Mouse (Mus musculus): ENCODE measurements at regions not wholly inside any gene's neighbourhood (a gene's known extent, or its start where the extent isn't known, plus 50 kb on each side); places are given as distances from the start of the nearest gene placed in this dataset.

GRCm38 (mm10) chr14:120601510-120601909 lies 123.3 kb downstream of the Rap2a start:
- H3K4me1 ChIP-seq (ENCODE audit: control insufficient read depth, insufficient read depth, low read length), result no peaks in the 10 kb centered on the region
- no peak overlapping the region for H3K27ac ChIP-seq (ENCODE audit: insufficient read depth, low read length)
- TF ChIP-seq CTCF (IDR thresholded peaks at IDR 0.05; ENCODE audit: extremely low read depth, insufficient read depth, low read length) (no peak), POLR2A (IDR thresholded peaks at IDR 0.05; ENCODE audit: extremely low read depth, insufficient read depth, low read length) (no peak)
- H3K4me3 ChIP-seq (ENCODE audit: insufficient read depth, low read length), result no peak overlapping the region

- TF ChIP-seq CTCF (IDR thresholded peaks at IDR 0.05; ENCODE audit: extremely low read depth, insufficient read depth, low read length) (no peak), POLR2A (IDR thresholded peaks at IDR 0.05; ENCODE audit: extremely low read depth, insufficient read depth, low read length) (no peak)
- Histone ChIP-seq H3K27ac (ENCODE audit: insufficient read depth, low read length) (no peak overlapping the region), H3K4me1 (ENCODE audit: control insufficient read depth, insufficient read depth, low read length) (no peaks in the 10 kb centered on the region), H3K4me3 (ENCODE audit: insufficient read depth, low read length) (no peak overlapping the region)
Observed at GRCm38 (mm10) chr14:120603849-120604492, 125.7 kb downstream of the Rap2a start.

- no peak overlapping the region for H3K4me3 ChIP-seq (ENCODE audit: insufficient read depth, low read length)
- H3K4me1 ChIP-seq (ENCODE audit: control insufficient read depth, insufficient read depth, low read length), result no peaks in the 10 kb centered on the region
- no peak overlapping the region for H3K27ac ChIP-seq (ENCODE audit: insufficient read depth, low read length)
- TF ChIP-seq CTCF (IDR thresholded peaks at IDR 0.05; ENCODE audit: extremely low read depth, insufficient read depth, low read length) (no peak), POLR2A (IDR thresholded peaks at IDR 0.05; ENCODE audit: extremely low read depth, insufficient read depth, low read length) (no peak)
Observed at GRCm38 (mm10) chr14:120607801-120608200, 129.6 kb downstream of the Rap2a start.

GRCm38 (mm10) chr14:120611311-120611710 lies 133.1 kb downstream of the Rap2a start:
- Histone ChIP-seq H3K27ac (ENCODE audit: insufficient read depth, low read length) (no peak overlapping the region), H3K4me3 (ENCODE audit: insufficient read depth, low read length) (no peak overlapping the region), H3K4me1 (ENCODE audit: control insufficient read depth, insufficient read depth, low read length) (no peaks in the 10 kb centered on the region)
- TF ChIP-seq POLR2A (IDR thresholded peaks at IDR 0.05; ENCODE audit: extremely low read depth, insufficient read depth, low read length) (no peak), CTCF (IDR thresholded peaks at IDR 0.05; ENCODE audit: extremely low read depth, insufficient read depth, low read length) (no peak)

GRCm38 (mm10) chr14:120626223-120626935 lies 148.1 kb downstream of the Rap2a start:
- H3K4me3 ChIP-seq (ENCODE audit: insufficient read depth, low read length), result no peak overlapping the region
- no peaks in the 10 kb centered on the region for H3K4me1 ChIP-seq (ENCODE audit: control insufficient read depth, insufficient read depth, low read length)
- H3K27ac ChIP-seq (ENCODE audit: insufficient read depth, low read length), result no peak overlapping the region
- TF ChIP-seq POLR2A (IDR thresholded peaks at IDR 0.05; ENCODE audit: extremely low read depth, insufficient read depth, low read length), result no peak
- no peak for TF ChIP-seq CTCF (IDR thresholded peaks at IDR 0.05; ENCODE audit: extremely low read depth, insufficient read depth, low read length)

- no peak overlapping the region for H3K27ac ChIP-seq (ENCODE audit: insufficient read depth, low read length)
- TF ChIP-seq POLR2A (IDR thresholded peaks at IDR 0.05; ENCODE audit: extremely low read depth, insufficient read depth, low read length) (no peak), CTCF (IDR thresholded peaks at IDR 0.05; ENCODE audit: extremely low read depth, insufficient read depth, low read length) (no peak)
- H3K4me3 ChIP-seq (ENCODE audit: insufficient read depth, low read length), result no peak overlapping the region
- H3K4me1 ChIP-seq (ENCODE audit: control insufficient read depth, insufficient read depth, low read length), result no peaks in the 10 kb centered on the region
Observed at GRCm38 (mm10) chr14:120626936-120627277, 148.7 kb downstream of the Rap2a start.

- no peaks in the 10 kb centered on the region for H3K4me1 ChIP-seq (ENCODE audit: control insufficient read depth, insufficient read depth, low read length)
- no peak for TF ChIP-seq CTCF (IDR thresholded peaks at IDR 0.05; ENCODE audit: extremely low read depth, insufficient read depth, low read length)
- no peak for TF ChIP-seq POLR2A (IDR thresholded peaks at IDR 0.05; ENCODE audit: extremely low read depth, insufficient read depth, low read length)
- H3K4me3 ChIP-seq (ENCODE audit: insufficient read depth, low read length), result no peak overlapping the region
- H3K27ac ChIP-seq (ENCODE audit: insufficient read depth, low read length), result no peak overlapping the region
Observed at GRCm38 (mm10) chr14:120632771-120633170, 154.5 kb downstream of the Rap2a start.

GRCm38 (mm10) chr14:120636726-120637400 lies 158.6 kb downstream of the Rap2a start:
- no peak for TF ChIP-seq POLR2A (IDR thresholded peaks at IDR 0.05; ENCODE audit: extremely low read depth, insufficient read depth, low read length)
- TF ChIP-seq CTCF (IDR thresholded peaks at IDR 0.05; ENCODE audit: extremely low read depth, insufficient read depth, low read length), result no peak
- H3K4me1 ChIP-seq (ENCODE audit: control insufficient read depth, insufficient read depth, low read length), result no peaks in the 10 kb centered on the region

GRCm38 (mm10) chr14:120637486-120638125 lies 159.4 kb downstream of the Rap2a start:
- TF ChIP-seq CTCF (IDR thresholded peaks at IDR 0.05; ENCODE audit: extremely low read depth, insufficient read depth, low read length) (no peak), POLR2A (IDR thresholded peaks at IDR 0.05; ENCODE audit: extremely low read depth, insufficient read depth, low read length) (no peak)
- Histone ChIP-seq H3K4me3 (ENCODE audit: insufficient read depth, low read length) (no peak overlapping the region), H3K4me1 (ENCODE audit: control insufficient read depth, insufficient read depth, low read length) (no peaks in the 10 kb centered on the region), H3K27ac (ENCODE audit: insufficient read depth, low read length) (no peak overlapping the region)

More at GRCm38 (mm10) chr14:120636726-120637400, 158.6 kb downstream of the Rap2a start:
- Histone ChIP-seq H3K4me3 (ENCODE audit: insufficient read depth, low read length) (no peak overlapping the region), H3K27ac (ENCODE audit: insufficient read depth, low read length) (no peak overlapping the region)

All from cortical plate, adult 2 months (tissue).